Mouse (Mus musculus) left cerebral cortex, postnatal 25 days (tissue): ENCODE data around the gene Sar1b. TPM values are rescaled to one million over a fixed set of nuclear protein-coding genes. Genes with fewer than 3 reads are reported as not detected.
"Not testable (repeated sequence)": the region's sequence is repeated elsewhere in the genome, so short reads cannot be mapped to it uniquely, and the experiment has no call there.

Experiments
- DNase-seq, 2 experiments: peaks; one replicate each; pipeline ENCODE4 v3.0.0; 2022; ENCODE audit warnings: low spot score in 2 of 2, mixed read lengths in 1 of 2
- intact Hi-C: fragments of 180-260 bp; cut with DNase I; formaldehyde crosslinking; loops from one replicate; pipeline ENCODE4 v1.15.1; 2025
- total RNA-seq, 2 experiments: library from RNA; stranded (reverse); gene quantifications; 2 replicates each; pipeline ENCODE4 v1.2.3; 2021

Gene Sar1b
- total RNA-seq, 2 experiments from 2014 or later = 68.3 to 70.1 TPM

GRCm38 (mm10) chr11:51768296-51768695 lies 4.8 kb downstream of the Sar1b start:
- intact Hi-C loops = no loop called here
- no peak for DNase-seq

DNA sequence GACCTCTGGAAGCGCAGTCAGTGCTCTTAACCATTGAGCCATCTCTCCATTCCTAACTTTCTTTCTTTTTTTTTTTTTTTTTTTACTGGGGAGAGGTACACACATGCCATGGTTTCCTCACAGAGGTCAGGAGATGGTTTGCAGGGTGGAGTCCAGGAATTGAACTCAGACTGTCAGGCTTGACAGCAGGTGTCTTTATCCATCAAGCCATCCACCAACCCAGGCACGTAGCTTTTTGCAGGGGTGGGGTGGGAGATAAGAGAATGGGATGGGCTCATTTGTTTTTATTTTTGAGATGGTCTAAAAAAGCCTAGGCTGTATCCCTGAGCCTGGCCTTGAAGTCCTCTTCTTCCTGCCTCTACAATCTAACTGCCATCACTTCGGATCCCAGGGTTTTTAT lies 12.0 kb downstream of the Sar1b start:
- no peak for DNase-seq
- intact Hi-C loops = no loop called here

DNA sequence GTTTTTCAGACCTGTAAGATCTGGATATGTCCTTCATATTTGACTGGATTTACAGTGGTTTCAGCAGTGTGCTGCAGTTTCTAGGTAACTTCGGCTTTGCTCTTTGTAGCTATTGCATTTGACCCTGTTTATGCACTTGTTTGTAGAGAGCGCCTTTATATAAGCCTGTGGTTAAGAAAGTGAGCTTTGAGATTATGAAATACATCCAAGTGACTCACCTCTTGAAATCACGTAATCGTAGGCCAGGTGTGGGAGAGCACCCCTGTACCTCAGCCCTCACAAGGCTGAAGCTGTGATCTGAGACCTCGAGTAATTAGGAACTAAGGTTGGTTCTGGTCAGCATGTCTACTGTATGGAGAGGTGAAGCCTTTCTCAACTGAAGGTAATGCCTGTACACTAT lies 14.0 kb downstream of the Sar1b start:
- DNase-seq = no peak
- intact Hi-C loops = no loop called here

DNA sequence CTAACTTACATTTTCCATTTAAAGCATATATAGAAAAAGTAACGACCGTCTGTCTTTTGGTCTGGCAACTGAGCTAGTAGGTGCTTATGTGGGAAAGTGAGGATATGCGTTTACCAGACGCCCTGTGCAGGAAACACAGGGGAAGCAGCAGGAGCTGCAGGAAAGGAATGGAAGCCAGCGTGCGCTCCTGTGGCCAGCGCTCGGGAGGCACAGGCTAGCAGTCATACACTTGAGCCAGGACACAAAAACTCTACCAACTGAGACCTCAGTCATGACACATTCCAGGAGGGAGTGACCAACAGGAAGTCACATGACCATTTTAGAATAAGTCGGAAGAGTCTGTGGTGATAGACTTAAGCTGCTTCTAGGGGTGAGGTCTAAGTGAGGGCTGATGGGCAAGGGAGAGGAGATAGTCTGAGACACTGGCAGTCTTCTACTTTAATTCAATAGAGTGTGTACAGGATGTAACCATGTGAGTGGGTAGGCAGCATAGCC lies 17.3 kb downstream of the Sar1b start:
- intact Hi-C loops = no loop called here
- no peak for DNase-seq

DNA sequence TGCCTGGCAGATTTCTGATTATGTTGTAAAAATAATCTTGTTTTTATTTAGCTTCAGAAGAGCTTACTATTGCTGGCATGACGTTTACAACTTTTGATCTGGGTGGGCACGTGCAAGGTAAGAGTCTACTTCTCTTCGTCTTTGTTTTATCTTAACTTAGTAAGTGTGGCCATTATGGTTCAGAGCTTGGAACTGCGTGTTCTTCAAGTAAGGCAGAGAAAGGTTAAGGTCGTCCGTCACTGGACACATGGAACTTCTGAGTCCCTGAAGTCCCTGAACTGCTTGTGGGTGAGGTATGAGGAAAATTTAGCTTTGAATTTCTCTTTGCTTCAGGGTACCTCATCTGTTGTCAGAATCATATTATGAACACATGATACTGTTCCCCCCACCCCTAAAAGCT lies 19.2 kb downstream of the Sar1b start:
- no peak for DNase-seq
- intact Hi-C loops = no loop called here

- no peak for DNase-seq
- intact Hi-C loops = no loop called here
Observed at GRCm38 (mm10) chr11:51785926-51786325, 22.4 kb downstream of the Sar1b start.

DNA sequence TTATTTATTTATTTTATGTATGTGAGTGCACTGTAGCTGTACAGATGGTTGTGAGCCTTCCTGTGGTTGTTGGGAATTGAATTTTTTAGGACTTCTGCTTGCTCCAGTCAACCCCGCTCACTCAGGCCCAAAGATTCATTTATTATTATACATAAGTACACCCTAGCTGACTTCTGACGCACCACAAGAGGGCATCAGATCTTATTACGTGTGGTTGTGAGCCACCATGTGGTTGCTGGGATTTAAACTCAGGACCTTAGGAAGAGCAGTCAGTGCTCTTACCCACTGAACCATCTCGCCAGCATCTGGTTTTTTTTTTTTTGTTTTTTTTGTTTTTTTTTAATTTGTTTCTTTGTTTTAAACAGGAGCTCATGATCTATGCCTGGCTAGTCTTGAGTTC lies 26.2 kb downstream of the Sar1b start:
- intact Hi-C loops, DNase-seq: not testable (repeated sequence)

DNA sequence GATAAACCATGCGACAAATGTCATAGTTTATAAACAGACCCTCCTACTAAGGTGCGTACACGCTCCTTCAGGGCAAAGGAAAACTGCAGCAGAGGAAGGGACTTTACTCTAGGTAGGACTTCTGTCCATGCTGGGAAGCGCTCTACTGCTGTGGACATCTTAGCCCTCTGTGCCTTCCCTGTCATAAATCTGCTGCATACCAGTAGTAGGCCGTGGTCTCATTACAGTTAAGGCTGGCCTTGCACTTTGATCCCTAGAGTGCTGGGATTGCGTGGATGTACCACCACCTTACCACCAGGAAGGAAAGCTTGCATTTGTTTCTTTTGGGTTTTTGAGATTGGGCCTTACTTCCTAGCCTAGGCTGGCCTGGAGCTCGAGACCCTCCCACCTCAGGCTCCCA lies 27.2 kb downstream of the Sar1b start:
- DNase-seq = no peak
- intact Hi-C loops = no loop called here

DNA sequence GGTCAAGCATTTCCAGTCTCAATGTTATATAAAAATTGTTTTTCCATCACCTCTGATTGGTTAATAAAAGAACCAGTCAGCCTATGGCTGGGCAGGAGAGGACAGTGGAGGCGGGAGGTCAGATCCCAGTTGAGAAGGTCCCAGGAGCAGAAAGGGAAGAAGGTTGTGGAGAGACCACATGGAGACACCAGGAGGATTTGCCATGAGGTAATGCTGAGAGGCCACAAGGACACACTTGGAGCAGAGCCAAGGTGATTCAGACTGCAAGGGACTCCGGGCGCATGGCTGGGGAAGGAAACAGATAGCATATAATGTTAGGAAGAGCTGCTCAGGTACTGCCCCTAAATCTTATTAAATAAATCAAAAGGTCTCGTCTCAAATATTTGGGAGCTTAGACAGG lies 32.8 kb downstream of the Sar1b start:
- intact Hi-C loops = no loop called here

DNA sequence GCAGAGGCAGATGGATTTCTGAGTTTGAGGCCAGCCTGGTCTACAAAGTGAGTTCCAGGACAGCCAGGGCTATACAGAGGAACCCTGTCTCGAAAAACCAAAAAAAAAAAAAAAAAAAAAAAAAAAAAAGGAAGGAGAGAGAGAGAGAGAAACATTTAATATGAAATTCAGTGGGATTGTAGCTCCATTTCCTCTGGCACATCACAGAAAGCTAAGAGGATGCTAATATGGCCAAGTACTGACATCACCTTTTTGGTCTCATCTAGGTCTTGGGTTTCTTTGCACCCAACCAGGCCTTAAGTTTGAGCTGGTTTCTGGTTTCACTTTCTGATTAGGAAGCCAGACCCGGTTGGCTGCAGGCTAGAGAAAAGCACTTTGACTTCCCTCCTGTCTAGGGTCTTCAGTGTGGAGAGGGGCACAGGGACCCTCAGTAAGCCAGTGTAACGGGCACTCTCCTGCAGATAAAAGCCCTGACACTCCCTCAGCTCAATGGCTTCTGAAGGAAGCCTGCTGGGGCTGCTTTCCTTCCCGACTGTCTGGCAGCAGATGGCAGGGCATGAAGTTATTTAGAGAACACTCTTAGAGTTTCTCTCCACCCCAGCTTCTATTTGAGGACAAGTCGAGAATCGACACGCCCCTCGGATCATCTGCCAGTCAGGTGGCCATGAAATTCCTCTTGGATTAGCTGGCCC lies 37.3 kb downstream of the Sar1b start:
- DNase-seq = peak; percentile 42 to 89
- intact Hi-C loops = no loop called here

More for the DNA sequence above, 32.8 kb downstream of the Sar1b start:
- no peak for DNase-seq

- peak; percentile 74 to 90 for DNase-seq
- intact Hi-C loops = no loop called here
Observed at GRCm38 (mm10) chr11:51805221-51805981, 41.9 kb downstream of the Sar1b start.

- no peak for DNase-seq
- intact Hi-C loops = no loop called here
Observed at GRCm38 (mm10) chr11:51807108-51807879, 43.8 kb downstream of the Sar1b start.

DNA sequence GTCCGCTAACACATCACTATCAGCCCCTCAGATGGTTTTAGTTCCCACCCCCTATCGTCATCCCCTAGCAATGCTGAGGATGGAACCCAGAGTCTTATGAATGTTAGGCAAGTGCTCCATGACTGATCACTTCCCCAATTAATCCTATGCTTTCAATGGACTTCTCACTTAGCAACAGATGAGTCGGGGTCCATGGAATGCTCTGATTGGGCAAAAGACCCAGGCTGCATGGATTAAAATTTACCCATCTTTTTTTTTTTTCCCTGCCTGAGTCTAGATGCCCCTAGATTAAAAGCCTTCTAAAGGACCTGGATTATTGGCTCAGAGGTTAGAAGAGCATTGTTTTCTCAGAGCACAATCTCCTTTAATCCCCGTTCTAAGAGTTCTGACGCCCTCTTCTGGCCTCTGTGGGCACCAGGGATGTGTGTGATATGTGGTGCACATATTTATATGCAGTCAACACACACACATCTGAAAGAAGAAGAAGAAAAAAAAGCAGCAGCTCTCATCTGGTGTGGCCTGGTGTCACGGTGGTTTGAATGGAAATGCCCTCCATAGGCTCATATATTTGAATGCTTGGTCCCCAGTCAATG lies 46.2 kb downstream of the Sar1b start:
- peak; percentile 44 to 47 for DNase-seq
- intact Hi-C loops = no loop called here

DNA sequence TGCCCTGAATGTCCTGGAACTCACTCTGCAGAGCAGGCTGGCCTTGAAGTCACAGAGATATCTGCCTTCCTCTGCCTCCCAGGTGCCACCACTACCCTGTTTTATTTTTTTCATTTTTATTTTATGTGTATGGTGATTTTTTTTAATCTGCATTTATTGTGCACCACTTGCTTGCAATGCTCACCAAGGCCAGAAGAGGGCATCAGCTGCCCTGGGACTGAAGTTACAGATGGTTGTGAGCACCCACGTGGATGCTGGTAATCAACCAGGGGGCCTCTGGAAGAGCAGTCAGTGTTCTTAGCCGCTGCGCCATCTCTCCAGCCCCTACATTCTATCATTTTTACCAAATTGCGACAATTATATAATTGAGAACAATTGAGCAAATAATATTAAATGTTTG lies 47.7 kb downstream of the Sar1b start:
- DNase-seq = no peak
- intact Hi-C loops = no loop called here

DNA sequence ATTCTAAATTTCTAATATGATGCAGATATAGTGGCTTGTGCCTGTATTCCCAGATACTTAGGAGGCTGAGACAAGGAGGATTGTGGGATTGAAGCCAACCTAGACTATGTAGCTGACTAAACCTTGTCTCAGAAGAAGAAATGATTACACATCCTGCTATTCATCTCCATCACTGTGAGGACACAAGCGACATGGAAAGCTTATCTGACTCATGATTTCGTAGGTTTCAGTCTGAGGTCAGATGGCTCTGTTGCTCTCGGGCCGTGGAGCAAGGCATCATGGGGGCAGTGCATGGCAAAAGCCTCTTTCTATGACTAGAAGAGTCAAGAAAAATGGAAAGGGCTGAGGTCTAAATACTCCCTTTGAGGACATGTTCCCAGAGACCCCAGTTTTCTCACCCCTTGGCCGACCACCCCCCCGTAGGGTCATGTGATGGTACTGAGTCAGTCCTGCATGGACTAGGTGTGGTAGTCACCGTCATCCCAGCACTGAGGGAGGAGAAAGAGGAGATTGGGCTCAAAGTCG lies 48.6 kb downstream of the Sar1b start:
- no peak for DNase-seq
- intact Hi-C loops = no loop called here

- intact Hi-C loops = loop anchor here (5.0 kb wide), 2 partner anchors 150 to 400 kb away; partner anchors contain the start of gene Cdkn2aipnl
- peak; percentile 84 to 86 for DNase-seq
Observed at GRCm38 (mm10) chr11:51817756-51818155, 54.3 kb downstream of the Sar1b start.

- DNase-seq = no peak
- intact Hi-C loops = loop anchor here (5.0 kb wide), 2 partner anchors 148 to 398 kb away; partner anchors contain the start of gene Cdkn2aipnl
Observed at GRCm38 (mm10) chr11:51818837-51819236, 55.4 kb downstream of the Sar1b start.

DNA sequence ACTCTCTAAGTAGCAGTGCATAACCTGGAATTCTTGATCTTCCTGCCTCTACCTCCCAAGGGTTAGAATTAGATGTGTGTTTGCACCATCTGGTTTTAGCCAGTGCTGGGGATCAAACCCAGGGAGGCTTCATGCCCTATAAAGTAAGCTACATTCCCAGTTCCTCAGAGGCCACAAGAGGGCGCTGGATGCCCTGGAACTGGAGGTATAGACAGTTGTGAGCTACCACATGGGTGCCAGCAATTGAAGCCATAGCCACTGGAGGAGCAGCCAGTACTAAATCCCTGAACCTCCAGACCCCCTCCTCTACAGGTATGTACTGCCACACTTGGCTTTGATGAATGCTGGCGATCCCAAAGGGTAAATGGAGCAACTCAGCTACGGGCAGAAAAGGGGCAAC lies 56.5 kb downstream of the Sar1b start:
- peak in 1 of 2 experiments; percentile 32 for DNase-seq
- intact Hi-C loops = loop anchor here (5.0 kb wide), 2 partner anchors 147 to 397 kb away; partner anchors contain the start of gene Cdkn2aipnl

- DNase-seq = peak; percentile 69 to 77
- intact Hi-C loops = loop anchor here (1.0 kb wide), 1 partner anchor 34 kb away; no protein-coding TSS in a partner anchor
Observed at GRCm38 (mm10) chr11:51820861-51821260, 57.4 kb downstream of the Sar1b start.
